Mouse (Mus musculus) hindbrain, embryonic 14.5 days (tissue): ENCODE data around the gene Slc50a1. TPM values are rescaled to one million over a fixed set of nuclear protein-coding genes. Genes with fewer than 3 reads are reported as not detected.
A peak's percentile ranks its signal among the peaks of the same experiment; 100 is the strongest.

Experiments
- ATAC-seq: fragments of 200-750 bp; cut with Nextera tagmentation; 2 replicates; pipeline ENCODE4 v1.8.0; 2017; ENCODE audit warnings: moderate number of reproducible peaks, mild to moderate bottlenecking, moderate TSS enrichment, moderate library complexity; ENCODE audit not compliant: low FRiP score
- DNase-seq: peaks from one replicate; pipeline ENCODE4 v3.0.0-alpha.2; 2015; ENCODE audit warnings: low spot score
- H3K27ac ChIP-seq: fragments of 300-500 bp; sonication (generic); 2 replicates; pipeline ENCODE4 v1.5.1; 2014; ENCODE audit warnings: mild to moderate bottlenecking, moderate library complexity
- H3K27me3 ChIP-seq: fragments of 300-500 bp; sonication (generic); 2 replicates; pipeline ENCODE4 v1.6.1; 2014; ENCODE audit warnings: mild to moderate bottlenecking, low read length, mixed read lengths; ENCODE audit not compliant: control insufficient read depth, insufficient read depth
- H3K36me3 ChIP-seq: fragments of 300-500 bp; sonication (generic); replicated peaks from 2 replicates; pipeline ENCODE4 v1.6.1; 2014; ENCODE audit not compliant: control insufficient read depth, insufficient read depth
- H3K4me1 ChIP-seq: fragments of 300-500 bp; sonication (generic); replicated peaks from 2 replicates; pipeline ENCODE4 v1.6.1; 2014; ENCODE audit warnings: antibody characterized with exemption, low read length, mixed read lengths; ENCODE audit not compliant: control insufficient read depth, insufficient read depth
- H3K4me2 ChIP-seq: fragments of 300-500 bp; sonication (generic); replicated peaks from 2 replicates; pipeline ENCODE4 v1.6.1; 2014; ENCODE audit warnings: mild to moderate bottlenecking, moderate library complexity
- H3K4me3 ChIP-seq: fragments of 300-500 bp; sonication (generic); replicated peaks from 2 replicates; pipeline ENCODE4 v1.5.1; 2014; ENCODE audit warnings: mild to moderate bottlenecking, low read length
- H3K9ac ChIP-seq: fragments of 300-500 bp; sonication (generic); 2 replicates; pipeline ENCODE4 v1.6.1; 2014
- H3K9me3 ChIP-seq: fragments of 300-500 bp; sonication (generic); 2 replicates; pipeline ENCODE4 v1.6.1; 2016; ENCODE audit warnings: low read length; ENCODE audit not compliant: control insufficient read depth
- WGBS: fragments of 180-500 bp; shearing (Covaris S2); extraction: QIAGEN DNeasy Blood & Tissue Kit; methylation state at CpG from one replicate; pipeline ENCODE4 v1.1.7; 2014; 5-methylcytosine and 5-hydroxymethylcytosine counted together
- polyA plus RNA-seq: library from polyadenylated mRNA; unstranded; fragments of >200 nt; fragmentation: Nextera tagmentation; extraction: Ambion mirVana; gene quantifications from 2 replicates; pipeline ENCODE4 v1.2.1, GENCODE M21; 2014

The Slc50a1 gene
- polyA plus RNA-seq, 1 experiment from 2014 or later = 38.8 TPM

DNA sequence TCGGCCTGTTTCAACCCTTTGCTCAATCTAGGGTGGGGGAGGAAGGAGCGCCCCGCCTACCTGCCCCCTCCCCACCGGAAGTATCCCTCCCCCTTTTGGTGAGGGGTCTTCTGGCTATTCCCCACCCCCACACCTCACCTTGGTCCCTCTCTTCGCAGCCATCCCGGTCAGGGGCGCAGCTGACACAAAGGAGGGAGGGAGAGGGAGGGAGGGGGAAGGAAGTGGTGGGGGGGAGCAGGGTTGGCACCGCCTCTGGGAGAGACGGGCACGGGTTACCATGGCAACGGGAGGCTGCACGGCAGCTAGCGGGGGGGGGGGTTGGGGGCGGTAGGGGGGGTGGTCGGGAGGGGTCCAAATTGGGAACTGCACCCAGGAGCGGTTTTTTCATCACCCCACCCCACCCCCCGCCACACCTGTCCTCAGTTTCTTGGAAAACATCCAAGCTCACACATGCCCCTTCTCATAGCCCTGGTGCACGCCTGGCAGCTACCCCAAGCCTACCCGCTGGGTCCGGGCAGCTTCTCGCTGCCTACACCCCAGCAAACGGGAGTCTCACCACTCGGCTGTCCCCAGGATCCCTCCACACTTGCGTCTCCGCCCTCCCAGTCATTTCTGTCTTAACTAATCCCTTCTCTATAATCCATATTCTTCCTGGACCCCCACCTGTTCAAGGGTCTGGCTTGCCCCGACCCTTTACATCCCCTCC lies 25.2 kb downstream of the Slc50a1 start:
- DNase-seq (peak; percentile 82), ATAC-seq (peak; percentile 61)
- Histone ChIP-seq H3K36me3 (peaks cover 40% of the 10 kb centered on the region), H3K9me3 (no peaks in the 10 kb centered on the region), H3K4me2 (peak overlapping the region; percentile 79), H3K4me1 (peaks cover 23% of the 10 kb centered on the region), H3K27me3 (no peaks in the 10 kb centered on the region), H3K4me3 (peak overlapping the region; percentile 62), H3K9ac (peak overlapping the region; percentile 67), H3K27ac (peak overlapping the region; percentile 94)
- 3% methylated on average over 17 of the region's 26 CpGs for WGBS

DNA sequence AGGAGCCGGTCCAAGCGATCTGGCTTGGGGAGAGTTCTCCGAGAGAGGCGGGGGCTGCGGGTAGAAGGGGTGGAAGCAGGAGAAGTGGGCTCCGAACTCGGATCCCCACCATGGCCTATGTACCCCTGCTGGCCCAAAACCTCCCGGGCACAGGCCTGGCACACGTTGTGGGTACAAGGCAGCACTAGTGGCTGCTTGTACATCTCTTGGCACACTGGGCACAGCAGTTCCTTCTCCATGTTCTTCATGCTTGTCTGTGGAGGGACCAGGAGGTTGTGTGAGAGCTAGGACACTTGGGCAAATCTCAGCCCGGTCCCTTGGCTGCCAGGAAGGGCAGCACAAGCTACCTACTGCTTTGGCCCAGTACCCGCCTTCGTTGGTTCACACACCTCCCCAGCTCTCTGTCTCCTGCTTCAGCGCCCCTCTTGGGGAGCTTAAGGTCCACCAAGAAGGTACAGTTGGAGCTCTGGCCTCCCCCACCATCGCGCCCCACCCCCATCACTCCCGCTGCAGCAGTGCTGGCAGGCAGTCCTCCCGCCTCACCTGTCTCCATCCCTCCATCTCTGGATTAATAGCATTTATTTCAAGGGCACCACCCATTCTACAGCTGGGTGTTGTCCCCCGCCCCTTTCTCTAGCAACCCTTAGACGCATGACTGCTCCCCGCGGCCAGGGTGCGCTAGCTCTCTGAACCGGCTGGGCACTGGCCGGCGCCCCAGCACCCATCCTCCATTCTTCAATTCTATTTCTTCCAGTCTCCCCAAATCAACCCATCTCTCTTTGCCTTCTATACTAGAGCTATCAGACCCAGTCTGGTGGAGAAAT lies 26.0 kb downstream of the Slc50a1 start:
- Histone ChIP-seq H3K4me1 (peaks cover 23% of the 10 kb centered on the region), H3K27me3 (no peaks in the 10 kb centered on the region), H3K4me2 (peak overlapping the region; percentile 79), H3K27ac (peak overlapping the region; percentile 94), H3K9me3 (no peaks in the 10 kb centered on the region), H3K4me3 (peak overlapping the region; percentile 62), H3K36me3 (peaks cover 43% of the 10 kb centered on the region), H3K9ac (peak overlapping the region; percentile 67)
- ATAC-seq (peak; percentile 37), DNase-seq (no peak)
- 13% methylated on average over 25 of the region's 25 CpGs for WGBS

DNA sequence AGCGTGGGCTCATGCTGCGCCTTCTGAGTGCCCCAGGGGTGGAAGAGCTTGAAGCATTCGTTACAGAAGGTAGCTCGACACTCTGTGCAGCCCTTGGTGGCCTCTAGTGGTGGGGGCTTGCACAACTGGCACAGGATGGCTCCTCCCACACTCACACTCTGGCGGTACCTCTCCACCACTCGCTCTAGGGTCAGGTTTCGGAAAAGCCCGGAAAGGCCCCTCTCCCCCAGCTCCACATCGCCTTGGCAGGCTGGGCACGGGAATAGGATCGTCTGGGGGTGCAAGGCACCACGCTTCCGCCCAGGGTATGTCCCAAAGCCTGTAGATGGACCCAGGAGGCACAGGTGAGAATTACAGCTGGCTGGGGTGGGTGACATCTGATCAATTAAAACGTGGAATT lies 26.8 kb downstream of the Slc50a1 start:
- no peaks in the 10 kb centered on the region for H3K27me3 ChIP-seq
- H3K4me1 ChIP-seq = peaks cover 23% of the 10 kb centered on the region
- H3K36me3 ChIP-seq = peaks cover 45% of the 10 kb centered on the region
- 11% methylated on average over 14 of the region's 14 CpGs for WGBS
- peak overlapping the region; percentile 94 for H3K27ac ChIP-seq
- peak overlapping the region; percentile 62 for H3K4me3 ChIP-seq
- H3K9ac ChIP-seq = peak overlapping the region; percentile 67
- ATAC-seq (no peak), DNase-seq (no peak)
- no peaks in the 10 kb centered on the region for H3K9me3 ChIP-seq
- peak overlapping the region; percentile 79 for H3K4me2 ChIP-seq

DNA sequence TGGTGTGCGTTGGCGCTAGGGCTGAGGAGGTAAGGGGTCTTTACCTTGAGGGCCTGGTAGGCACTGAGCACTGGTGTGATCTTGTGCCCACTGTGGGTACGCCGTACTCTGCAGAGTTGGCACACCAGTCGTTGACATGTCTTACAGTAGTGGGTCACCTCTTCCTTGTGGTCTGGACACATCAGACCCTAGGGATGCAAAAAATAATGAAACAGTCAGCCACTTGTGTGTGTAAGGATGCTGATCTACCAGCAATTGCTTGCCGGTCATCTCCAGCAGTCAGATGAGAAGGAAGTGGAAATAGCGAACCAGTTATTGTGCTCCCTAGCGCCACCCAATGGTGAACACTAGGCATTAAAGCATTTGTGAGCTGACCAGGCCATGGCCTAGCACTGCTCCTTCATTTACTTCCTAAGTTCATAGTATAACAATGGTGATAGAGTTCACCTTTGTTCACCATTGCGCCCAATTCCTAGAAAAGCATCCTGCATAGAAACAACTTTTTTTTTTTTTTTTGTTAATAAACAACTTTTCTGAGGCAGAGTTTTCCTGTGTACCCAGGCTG lies 28.0 kb downstream of the Slc50a1 start:
- Histone ChIP-seq H3K4me3 (no peak overlapping the region), H3K4me1 (peaks cover 21% of the 10 kb centered on the region), H3K9me3 (no peaks in the 10 kb centered on the region), H3K27ac (no peak overlapping the region), H3K36me3 (peaks cover 55% of the 10 kb centered on the region), H3K9ac (no peak overlapping the region), H3K27me3 (no peaks in the 10 kb centered on the region), H3K4me2 (peak overlapping the region; percentile 79; the same call in 1 of the 2 replicates)
- DNase-seq (peak; percentile 52), ATAC-seq (no peak)
- WGBS = 71% methylated on average over 9 of the region's 9 CpGs

DNA sequence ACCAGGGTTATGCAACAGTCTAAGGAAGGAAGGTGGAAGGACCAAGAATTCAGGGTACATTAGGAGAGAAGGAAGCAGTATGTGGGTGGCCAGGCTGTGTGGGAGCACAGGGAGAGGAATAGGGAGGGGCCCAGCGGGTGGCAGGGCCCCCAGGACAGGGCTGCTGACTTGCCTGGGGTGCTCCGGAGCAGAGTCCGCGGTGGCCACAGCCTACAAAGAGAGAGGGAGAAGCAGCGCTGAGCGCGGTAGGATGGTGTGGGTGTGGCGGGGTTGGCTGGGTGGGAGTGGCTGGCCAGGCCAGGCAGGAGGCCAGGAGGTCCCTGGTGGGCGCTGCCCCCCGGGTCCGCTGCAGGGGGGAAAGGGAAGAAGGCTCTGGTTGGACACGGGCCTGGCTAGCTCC lies 31.9 kb downstream of the Slc50a1 start:
- ATAC-seq = no peak
- no peak overlapping the region for H3K4me3 ChIP-seq
- WGBS = 75% methylated on average over 12 of the region's 12 CpGs
- no peak for DNase-seq
- no peak overlapping the region for H3K27ac ChIP-seq
- no peak overlapping the region for H3K4me2 ChIP-seq
- H3K9ac ChIP-seq = no peak overlapping the region
- H3K9me3 ChIP-seq = no peaks in the 10 kb centered on the region
- peaks cover 95% of the 10 kb centered on the region for H3K36me3 ChIP-seq
- H3K4me1 ChIP-seq = peaks cover 6% of the 10 kb centered on the region
- no peaks in the 10 kb centered on the region for H3K27me3 ChIP-seq

DNA sequence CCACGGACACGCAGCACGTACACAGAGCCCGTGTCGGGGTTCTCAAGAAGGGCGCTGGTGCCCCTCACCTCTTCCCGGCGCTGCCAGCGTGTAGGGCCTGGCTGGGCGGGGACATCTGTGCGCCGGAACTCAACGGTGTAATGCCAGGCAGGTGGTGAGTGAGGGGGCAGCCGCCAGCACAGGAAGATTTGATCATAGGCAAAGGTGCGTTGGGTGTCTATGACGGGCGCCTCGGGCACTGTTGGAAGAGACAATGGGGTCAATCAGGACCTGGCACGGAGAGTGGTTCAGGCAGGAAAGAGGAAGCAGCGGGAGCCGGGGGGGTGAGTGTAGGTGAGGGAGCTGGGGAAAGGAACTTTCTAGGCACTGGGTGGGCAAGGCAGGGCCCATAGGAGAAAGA lies 32.7 kb downstream of the Slc50a1 start:
- no peak for ATAC-seq
- no peak overlapping the region for H3K4me3 ChIP-seq
- peaks cover 98% of the 10 kb centered on the region for H3K36me3 ChIP-seq

DNA sequence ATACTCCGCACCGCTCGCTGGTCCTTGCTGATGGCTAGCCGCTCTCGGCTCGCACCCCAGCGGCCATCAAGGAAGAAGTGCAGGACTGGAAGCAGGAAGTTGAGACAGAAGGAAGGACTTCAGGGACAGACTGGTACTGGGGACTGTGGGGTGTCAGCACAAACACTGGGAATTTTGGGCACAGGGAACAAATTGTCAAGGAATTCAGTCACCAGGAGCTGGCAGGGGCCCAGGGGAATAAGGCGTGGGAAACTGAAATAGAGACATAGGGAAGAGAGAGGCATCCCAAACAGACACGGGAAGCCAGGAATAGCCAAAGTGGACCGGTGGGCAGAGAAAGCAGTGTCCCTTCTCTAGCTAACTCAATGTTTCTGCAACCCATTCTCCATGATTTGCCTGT lies 33.9 kb downstream of the Slc50a1 start:
- H3K36me3 ChIP-seq = peaks cover 87% of the 10 kb centered on the region
- no peaks in the 10 kb centered on the region for H3K27me3 ChIP-seq
- H3K27ac ChIP-seq = no peak overlapping the region
- no peaks in the 10 kb centered on the region for H3K4me1 ChIP-seq
- WGBS = 87% methylated on average over 10 of the region's 10 CpGs
- ATAC-seq (no peak), DNase-seq (no peak)
- no peaks in the 10 kb centered on the region for H3K9me3 ChIP-seq
- H3K4me3 ChIP-seq = no peak overlapping the region
- no peak overlapping the region for H3K9ac ChIP-seq
- no peak overlapping the region for H3K4me2 ChIP-seq

More for the DNA sequence above, 32.7 kb downstream of the Slc50a1 start:
- Histone ChIP-seq H3K27me3 (no peaks in the 10 kb centered on the region), H3K4me2 (no peak overlapping the region), H3K4me1 (no peaks in the 10 kb centered on the region), H3K9me3 (no peaks in the 10 kb centered on the region), H3K9ac (no peak overlapping the region), H3K27ac (no peak overlapping the region)
- WGBS = 93% methylated on average over 21 of the region's 21 CpGs
- no peak for DNase-seq

DNA sequence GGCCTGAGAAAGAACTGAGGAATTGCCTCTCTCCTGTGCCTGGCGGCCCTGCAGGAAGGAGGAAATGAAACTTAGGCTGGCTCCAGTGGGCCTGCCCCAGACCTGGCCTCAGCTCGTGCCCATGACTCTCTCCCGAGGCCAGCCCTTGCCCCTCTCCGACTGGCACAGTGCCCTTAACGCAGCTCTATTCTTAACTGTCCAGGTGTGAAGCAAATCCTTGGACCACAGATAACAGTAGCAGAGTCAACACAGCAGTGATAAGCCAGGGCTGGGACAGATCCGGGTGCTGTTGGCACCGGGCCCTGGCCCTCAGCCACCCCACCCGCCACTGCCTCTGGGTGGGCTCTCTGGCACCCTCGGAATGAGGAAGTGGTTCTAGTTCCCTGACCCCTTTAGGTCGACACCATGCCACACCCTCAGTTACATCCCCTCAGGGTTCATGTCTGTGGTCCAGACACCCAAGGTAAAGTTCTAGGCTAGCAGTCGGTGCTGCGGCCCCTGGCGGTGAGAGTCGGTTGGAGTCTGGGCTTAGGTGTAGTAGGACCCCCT lies 36.7 kb downstream of the Slc50a1 start:
- Histone ChIP-seq H3K4me3 (no peak overlapping the region), H3K9ac (no peak overlapping the region), H3K36me3 (peaks cover 58% of the 10 kb centered on the region), H3K4me1 (no peaks in the 10 kb centered on the region), H3K27ac (no peak overlapping the region), H3K27me3 (no peaks in the 10 kb centered on the region), H3K9me3 (no peaks in the 10 kb centered on the region), H3K4me2 (no peak overlapping the region)
- no peak for ATAC-seq
- no peak for DNase-seq
- 85% methylated on average over 13 of the region's 14 CpGs for WGBS

DNA sequence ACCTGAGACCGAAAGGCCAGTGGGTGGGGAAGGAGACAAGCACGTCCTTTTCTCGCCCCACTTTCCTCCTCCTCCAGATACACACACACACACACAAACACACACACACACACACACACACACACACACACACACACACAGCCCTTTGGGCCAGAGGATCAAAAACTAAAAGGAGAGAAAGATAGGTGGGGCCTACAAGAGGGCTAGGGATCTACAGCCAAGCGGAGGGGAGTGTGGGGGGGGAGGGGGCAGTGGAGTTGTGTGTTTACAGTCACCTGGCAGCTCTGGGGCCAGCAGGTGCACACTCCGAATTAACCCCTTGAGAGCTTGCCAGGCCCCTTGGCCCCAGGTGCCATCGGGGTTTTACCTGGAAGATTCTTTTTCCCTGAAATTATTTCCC lies 37.8 kb downstream of the Slc50a1 start:
- Histone ChIP-seq H3K36me3 (peaks cover 48% of the 10 kb centered on the region), H3K27ac (no peak overlapping the region), H3K9ac (no peak overlapping the region), H3K4me1 (peaks cover 5% of the 10 kb centered on the region), H3K9me3 (no peaks in the 10 kb centered on the region), H3K27me3 (no peaks in the 10 kb centered on the region), H3K4me3 (no peak overlapping the region), H3K4me2 (no peak overlapping the region)
- no peak for DNase-seq
- 77% methylated on average over 6 of the region's 6 CpGs for WGBS
- ATAC-seq = no peak
